Mouse (Mus musculus) MEL (cell line): ENCODE measurements around the gene Kif28. TPM values are rescaled to one million over a fixed set of nuclear protein-coding genes. Genes with fewer than 3 reads are reported as not detected.
"Not testable (repeated sequence)": the region's sequence is repeated elsewhere in the genome, so short reads cannot be mapped to it uniquely, and the experiment has no call there.

Experiments used
- DNase-seq: peaks from one replicate; pipeline ENCODE4 v3.0.0; 2011; ENCODE audit warnings: low read depth, low spot score
- H3K27ac ChIP-seq: 2 replicates; pipeline ENCODE4 v1.5.1; 2012; ENCODE audit warnings: low read depth, mild to moderate bottlenecking, control low read depth, low read length, moderate library complexity; ENCODE audit not compliant: control insufficient read depth
- H3K27me3 ChIP-seq, 2 experiments: fragments of 150-350 bp in 1 of 2; sonication (generic) in 1 of 2; 2 replicates each; pipeline ENCODE4 v1.6.1; 2012; ENCODE audit warnings: low read length in 2 of 2, mild to moderate bottlenecking in 2 of 2, improper control_type of control experiment in 1 of 2, moderate library complexity in 1 of 2; ENCODE audit not compliant: insufficient read depth in 2 of 2, control insufficient read depth in 1 of 2
- H3K36me3 ChIP-seq, 2 experiments: 2 replicates each; pipeline ENCODE4 v1.6.1; 2012 to 2014; ENCODE audit warnings: low read length in 2 of 2, improper control_type of control experiment in 1 of 2, inconsistent platforms in 1 of 2, mild to moderate bottlenecking in 1 of 2; ENCODE audit not compliant: insufficient read depth in 2 of 2, control insufficient read depth in 1 of 2
- H3K4me1 ChIP-seq, 2 experiments: fragments of 150-350 bp in 1 of 2; sonication (generic) in 1 of 2; 2 replicates each; pipeline ENCODE4 v1.6.1; 2012; ENCODE audit warnings: low read length in 2 of 2, improper control_type of control experiment in 1 of 2, mild to moderate bottlenecking in 1 of 2; ENCODE audit not compliant: insufficient read depth in 2 of 2, control insufficient read depth in 1 of 2
- H3K4me3 ChIP-seq, 2 experiments: fragments of 150-350 bp in 1 of 2; sonication (generic) in 1 of 2; 2 replicates each; pipeline ENCODE4 v1.5.1; 2012; ENCODE audit warnings: low read depth in 2 of 2, low read length in 2 of 2, mild to moderate bottlenecking in 2 of 2, moderate library complexity in 2 of 2, control low read depth in 1 of 2, improper control_type of control experiment in 1 of 2; ENCODE audit not compliant: control insufficient read depth in 1 of 2, insufficient read depth in 1 of 2
- H3K79me2 ChIP-seq: 2 replicates; pipeline ENCODE4 v1.6.1; 2012; ENCODE audit warnings: mild to moderate bottlenecking, low read length, moderate library complexity; ENCODE audit not compliant: control insufficient read depth, poor library complexity, insufficient read depth
- H3K9ac ChIP-seq: 2 replicates; pipeline ENCODE4 v1.6.1; 2012; ENCODE audit warnings: low read depth, mild to moderate bottlenecking, control low read depth, low read length, moderate library complexity; ENCODE audit not compliant: control insufficient read depth, poor library complexity, severe bottlenecking
- H3K9me3 ChIP-seq: fragments of 150-350 bp; sonication (generic); replicated peaks from 2 replicates; pipeline ENCODE4 v1.6.1; 2012; ENCODE audit warnings: mild to moderate bottlenecking, low read length, improper control_type of control experiment, moderate library complexity; ENCODE audit not compliant: insufficient read depth
- EP300 ChIP-seq, 2 experiments: IDR thresholded peaks; 2 replicates each; pipeline ENCODE4 v1.6.1; 2011; ENCODE audit warnings: improper control_type of control experiment in 2 of 2, low read length in 2 of 2, low read depth in 1 of 2, mild to moderate bottlenecking in 1 of 2
- GATA1 ChIP-seq: IDR thresholded peaks from 2 replicates; pipeline ENCODE4 v1.6.1; 2011; ENCODE audit warnings: low read depth, low read length, improper control_type of control experiment
- MAFK ChIP-seq: IDR thresholded peaks from 2 replicates; pipeline ENCODE4 v1.6.1; 2011; ENCODE audit warnings: low read depth, mild to moderate bottlenecking, low read length, improper control_type of control experiment, borderline replicate concordance
- MAZ ChIP-seq: IDR thresholded peaks from 2 replicates; pipeline ENCODE4 v1.6.1; 2012; ENCODE audit warnings: low read depth, mild to moderate bottlenecking, inconsistent platforms, low read length, improper control_type of control experiment
- MEF2A ChIP-seq: IDR thresholded peaks from 2 replicates; pipeline ENCODE4 v1.6.1; 2014; ENCODE audit warnings: low read depth, mild to moderate bottlenecking, inconsistent platforms, low read length, improper control_type of control experiment; ENCODE audit not compliant: poor library complexity, insufficient replicate concordance, severe bottlenecking; ENCODE audit errors: extremely low read depth
- MYB ChIP-seq: IDR thresholded peaks from 2 replicates; pipeline ENCODE4 v1.6.1; 2011; ENCODE audit warnings: mild to moderate bottlenecking, low read depth, low read length, improper control_type of control experiment
- MYC ChIP-seq: IDR thresholded peaks from 2 replicates; pipeline ENCODE4 v1.6.1; 2011; ENCODE audit warnings: low read depth, mild to moderate bottlenecking, low read length, improper control_type of control experiment, moderate library complexity
- NELFE ChIP-seq: IDR thresholded peaks from 2 replicates; pipeline ENCODE4 v1.6.1; 2011; ENCODE audit warnings: low read depth, low read length, improper control_type of control experiment
- RCOR1 ChIP-seq: IDR thresholded peaks from 2 replicates; pipeline ENCODE4 v1.6.1; 2012; ENCODE audit warnings: low read depth, mild to moderate bottlenecking, inconsistent platforms, low read length, improper control_type of control experiment
- TBP ChIP-seq: IDR thresholded peaks from 2 replicates; pipeline ENCODE4 v1.8.0; 2011; ENCODE audit warnings: low read depth, low read length, improper control_type of control experiment
- ZKSCAN1 ChIP-seq: IDR thresholded peaks from 2 replicates; pipeline ENCODE4 v1.6.1; 2012; ENCODE audit warnings: low read depth, mild to moderate bottlenecking, inconsistent platforms, low read length, improper control_type of control experiment, moderate library complexity
- ZNF384 ChIP-seq: IDR thresholded peaks from 2 replicates; pipeline ENCODE4 v1.6.1; 2012; ENCODE audit warnings: low read depth, mild to moderate bottlenecking, inconsistent platforms, low read length, improper control_type of control experiment
- polyA plus RNA-seq, 2 experiments: library from polyadenylated mRNA; stranded (reverse) in 1 of 2; unstranded in 1 of 2; fragments of >175 nt in 1 of 2; fragments of >200 nt in 1 of 2; gene quantifications; 2 replicates each; pipeline versions ENCODE4 v1.2.1 to v1.2.4; 2012; ENCODE audit warnings: low replicate concordance in 2 of 2, low read depth in 1 of 2; ENCODE audit not compliant: insufficient read length in 2 of 2, insufficient read depth in 1 of 2, missing spikeins in 1 of 2
- total RNA-seq: library from RNA; depleted of rRNA; stranded (reverse); fragments of 300-350 nt; gene quantifications from 2 replicates; pipeline ENCODE4 v1.2.3, GENCODE M21; 2012; rRNA removed

Kif28 gene
- total and polyA plus RNA-seq, 3 experiments = 0.13 to 0.27 TPM; not detected in 1

- TF ChIP-seq RCOR1 = peak; percentile 97
- no peak for TF ChIP-seq MEF2A
- TF ChIP-seq ZKSCAN1 = no peak
Measured at GRCm38 (mm10) chr1:179649324-179649723, 95.7 kb downstream of the Kif28 start (continued).

- Histone ChIP-seq H3K4me1 (peaks cover 0 to 27% of the 10 kb centered on the region in 2 experiments; a peak in 2 of 4 replicates), H3K27ac (peak overlapping the region; percentile 40), H3K4me3 (peak overlapping the region; percentile 25 to 29; a peak in 3 of 4 replicates)
- not testable (repeated sequence) for H3K36me3 ChIP-seq, H3K79me2 ChIP-seq
- TF ChIP-seq TBP = peak; percentile 98
- TF ChIP-seq GATA1 = peak; percentile 42
- peak; percentile 87 for TF ChIP-seq MAFK
- TF ChIP-seq ZNF384 = peak; percentile 85
- 0 out of 2 replicates have a peak, but pooled peaks have one; percentile 13 for TF ChIP-seq MYC
- TF ChIP-seq, all 39 proteins: peak for 5; not testable (repeated sequence) for 34
- not testable (repeated sequence) for H3K9me3 ChIP-seq, H3K27me3 ChIP-seq
- 0 out of 2 replicates have a peak overlapping the region, but pooled peaks have one; percentile 2 for H3K9ac ChIP-seq
- peak; percentile 87 for DNase-seq
Measured at GRCm38 (mm10) chr1:179648678-179649077, 96.4 kb downstream of the Kif28 start.

- no peaks in the 10 kb centered on the region for H3K79me2 ChIP-seq
- H3K9me3 ChIP-seq = no peaks in the 10 kb centered on the region
- no peaks in the 10 kb centered on the region for H3K27me3 ChIP-seq
- peak overlapping the region; percentile 50 to 60; a peak in 3 of 4 replicates for H3K4me3 ChIP-seq
- H3K9ac ChIP-seq = peak overlapping the region; percentile 66
- H3K27ac ChIP-seq = no peak overlapping the region
- peaks cover 0 to 5% of the 10 kb centered on the region in 2 experiments; a peak in 2 of 4 replicates for H3K36me3 ChIP-seq
- H3K4me1 ChIP-seq = peaks cover 0 to 27% of the 10 kb centered on the region in 2 experiments; a peak in 2 of 4 replicates
- DNase-seq = no peak
- TF ChIP-seq NELFE = no peak
- TF ChIP-seq EP300 (IDR thresholded peaks at IDR 0.05; ENCODE audit: low read depth in 1 of 2, low read length in 2 of 2) = no peak
- TF ChIP-seq MAZ = no peak
- TF ChIP-seq MYB = no peak
Measured at GRCm38 (mm10) chr1:179645980-179646268, 99.1 kb downstream of the Kif28 start.

Other genes starting within 250 kb of the Kif28 start
- gene Smyd3, start 227.2 kb downstream of the Kif28 start, total RNA-seq = 17.4 and 18.2 TPM in 2 replicates
- gene Smyd3, start 227.2 kb downstream of the Kif28 start, polyA plus RNA-seq = 10 to 100 TPM in 1 of 2 experiments, not detected in 1; 13.3 TPM
- 17.3 and 19.3 TPM in 2 replicates for gene Tfb2m, start 199.0 kb downstream of the Kif28 start, total RNA-seq
- 10 to 100 TPM in 1 of 2 experiments, not detected in 1; 20.9 TPM for gene Tfb2m, start 199.0 kb downstream of the Kif28 start, polyA plus RNA-seq
- 10.4 and 11.9 TPM in 2 replicates for gene Cnst, start 198.9 kb downstream of the Kif28 start, total RNA-seq
- gene Cnst, start 198.9 kb downstream of the Kif28 start, polyA plus RNA-seq = 10 to 100 TPM in 1 of 2 experiments, not detected in 1; 12.1 TPM
- 18.7 and 18.8 TPM in 2 replicates for gene Sccpdh, start 77.1 kb downstream of the Kif28 start, total RNA-seq
- 10 to 100 TPM in 1 of 2 experiments, not detected in 1; 18.5 TPM for gene Sccpdh, start 77.1 kb downstream of the Kif28 start, polyA plus RNA-seq
- 4.2 and 5.2 TPM in 2 replicates for gene Gm10518, start 58.1 kb upstream of the Kif28 start, total RNA-seq
- under 1 TPM in 1 of 2 experiments, not detected in 1; 0.42 TPM for gene Gm10518, start 58.1 kb upstream of the Kif28 start, polyA plus RNA-seq
- 56.7 and 56.9 TPM in 2 replicates for gene Ahctf1, start 58.4 kb upstream of the Kif28 start, total RNA-seq
- gene Ahctf1, start 58.4 kb upstream of the Kif28 start, polyA plus RNA-seq = 100 to 1,000 TPM in 1 of 2 experiments, 10 to 100 TPM in 1; 70.8 to 489 TPM
- gene Cdc42bpa, start 215.2 kb upstream of the Kif28 start, total RNA-seq = 7.7 and 11.6 TPM in 2 replicates
- gene Cdc42bpa, start 215.2 kb upstream of the Kif28 start, polyA plus RNA-seq = 10 to 100 TPM in 1 of 2 experiments, not detected in 1; 14.6 TPM